Mouse (Mus musculus): ENCODE measurements around the gene Zfand2a. TPM values are rescaled to one million over a fixed set of nuclear protein-coding genes. Genes with fewer than 3 reads are reported as not detected.

The Zfand2a gene
- 1.8 TPM in 2 replicates for polyA plus RNA-seq (2015; fragmentation: Nextera tagmentation; extraction: Ambion mirVana)

- ATAC-seq (peak; percentile 100), DNase-seq (peak; percentile 100)
- H3K36me3 ChIP-seq (replicated peaks; ENCODE audit: insufficient read depth, low read length): peaks cover 18% of the 10 kb centered on the region
- peak within 1 kb of the TSS; percentile 97 for H3K4me3 ChIP-seq (ENCODE audit: low read depth, low read length)
- TF ChIP-seq CTCF (IDR thresholded peaks at IDR 0.05; ENCODE audit: low read depth): no peak
- peak; percentile 28; the same call in 1 of the 2 replicates for TF ChIP-seq EP300 (IDR thresholded peaks at IDR 0.05; ENCODE audit: low read depth)
- H3K4me1 ChIP-seq (ENCODE audit: insufficient read depth): peaks cover 12% of the 10 kb centered on the region
- peak within 1 kb of the TSS; percentile 76 for H3K4me2 ChIP-seq (ENCODE audit: low read depth, low read length)
- WGBS (ENCODE audit: insufficient replicate concordance): under 1% methylated on average over 42 of the region's 42 CpGs
- H3K9me3 ChIP-seq (ENCODE audit: low read length): no peaks in the 10 kb centered on the region
- H3K27ac ChIP-seq (ENCODE audit: low read depth): peak within 1 kb of the TSS; percentile 89
- H3K27me3 ChIP-seq (ENCODE audit: insufficient read depth, low read length): no peaks in the 10 kb centered on the region
- H3K9ac ChIP-seq (replicated peaks): peak within 1 kb of the TSS; percentile 90
Measured at GRCm38 (mm10) chr5:139484185-139484814, at the start of gene Zfand2a. Gene Zfand2a, minus strand, starts transcription at chr5:139484549.

- DNase-seq: no peak
- peaks cover 28% of the 10 kb centered on the region for H3K27me3 ChIP-seq (ENCODE audit: insufficient read depth, low read length)
- 64% methylated on average over 7 of the region's 7 CpGs for WGBS (ENCODE audit: insufficient replicate concordance)
Measured at GRCm38 (mm10) chr5:139528851-139529250, 44.5 kb upstream of the Zfand2a start.

GRCm38 (mm10) chr5:139521987-139522386 lies 37.6 kb upstream of the Zfand2a start:
- no peak for DNase-seq
- ATAC-seq: no peak
- H3K4me1 ChIP-seq (ENCODE audit: insufficient read depth): no peaks in the 10 kb centered on the region
- TF ChIP-seq EP300 (IDR thresholded peaks at IDR 0.05; ENCODE audit: low read depth) (no peak), CTCF (IDR thresholded peaks at IDR 0.05; ENCODE audit: low read depth) (no peak)
- no peak overlapping the region for H3K27ac ChIP-seq (ENCODE audit: low read depth)
- H3K9ac ChIP-seq (replicated peaks): no peak overlapping the region
- H3K4me3 ChIP-seq (ENCODE audit: low read depth, low read length): no peak overlapping the region
- no peaks in the 10 kb centered on the region for H3K36me3 ChIP-seq (replicated peaks; ENCODE audit: insufficient read depth, low read length)
- 77% methylated on average over 10 of the region's 10 CpGs for WGBS (ENCODE audit: insufficient replicate concordance)
- H3K4me2 ChIP-seq (ENCODE audit: low read depth, low read length): no peak overlapping the region
- 0 out of 2 replicates have a peak, but pooled peaks cover 2% of the 10 kb centered on the region for H3K27me3 ChIP-seq (ENCODE audit: insufficient read depth, low read length)
- no peaks in the 10 kb centered on the region for H3K9me3 ChIP-seq (ENCODE audit: low read length)

More at GRCm38 (mm10) chr5:139528851-139529250, 44.5 kb upstream of the Zfand2a start:
- H3K9me3 ChIP-seq (ENCODE audit: low read length): no peaks in the 10 kb centered on the region
- TF ChIP-seq CTCF (IDR thresholded peaks at IDR 0.05; ENCODE audit: low read depth): no peak
- TF ChIP-seq EP300 (IDR thresholded peaks at IDR 0.05; ENCODE audit: low read depth): no peak
- no peaks in the 10 kb centered on the region for H3K36me3 ChIP-seq (replicated peaks; ENCODE audit: insufficient read depth, low read length)
- H3K9ac ChIP-seq (replicated peaks): no peak overlapping the region
- no peak overlapping the region for H3K4me3 ChIP-seq (ENCODE audit: low read depth, low read length)
- no peak for ATAC-seq
- no peak overlapping the region for H3K4me2 ChIP-seq (ENCODE audit: low read depth, low read length)
- H3K27ac ChIP-seq (ENCODE audit: low read depth): no peak overlapping the region
- H3K4me1 ChIP-seq (ENCODE audit: insufficient read depth): no peaks in the 10 kb centered on the region

- Histone ChIP-seq H3K9me3 (ENCODE audit: low read length) (no peaks in the 10 kb centered on the region), H3K4me3 (ENCODE audit: low read depth, low read length) (no peak overlapping the region), H3K27me3 (ENCODE audit: insufficient read depth, low read length) (peaks cover 6% of the 10 kb centered on the region; the same call in 1 of the 2 replicates), H3K9ac (replicated peaks) (no peak overlapping the region), H3K4me1 (ENCODE audit: insufficient read depth) (no peaks in the 10 kb centered on the region), H3K36me3 (replicated peaks; ENCODE audit: insufficient read depth, low read length) (no peaks in the 10 kb centered on the region), H3K27ac (ENCODE audit: low read depth) (no peak overlapping the region), H3K4me2 (ENCODE audit: low read depth, low read length) (no peak overlapping the region)
- no peak for TF ChIP-seq CTCF (IDR thresholded peaks at IDR 0.05; ENCODE audit: low read depth)
- no peak for TF ChIP-seq EP300 (IDR thresholded peaks at IDR 0.05; ENCODE audit: low read depth)
- ATAC-seq (no peak), DNase-seq (no peak)
- 56% methylated on average over 14 of the region's 14 CpGs for WGBS (ENCODE audit: insufficient replicate concordance)
Measured at GRCm38 (mm10) chr5:139520069-139520834, 35.9 kb upstream of the Zfand2a start.

- ATAC-seq (no peak), DNase-seq (no peak)
- H3K9me3 ChIP-seq (ENCODE audit: low read length): 0 out of 2 replicates have a peak, but pooled peaks cover 2% of the 10 kb centered on the region
- H3K27me3 ChIP-seq (ENCODE audit: insufficient read depth, low read length): peaks cover 8% of the 10 kb centered on the region; the same call in 1 of the 2 replicates
- H3K36me3 ChIP-seq (replicated peaks; ENCODE audit: insufficient read depth, low read length): no peaks in the 10 kb centered on the region
- WGBS (ENCODE audit: insufficient replicate concordance): 37% methylated on average over 11 of the region's 11 CpGs
- TF ChIP-seq EP300 (IDR thresholded peaks at IDR 0.05; ENCODE audit: low read depth) (no peak), CTCF (IDR thresholded peaks at IDR 0.05; ENCODE audit: low read depth) (no peak)
- H3K4me3 ChIP-seq (ENCODE audit: low read depth, low read length): no peak overlapping the region
- no peak overlapping the region for H3K27ac ChIP-seq (ENCODE audit: low read depth)
- no peak overlapping the region for H3K9ac ChIP-seq (replicated peaks)
- no peaks in the 10 kb centered on the region for H3K4me1 ChIP-seq (ENCODE audit: insufficient read depth)
- H3K4me2 ChIP-seq (ENCODE audit: low read depth, low read length): no peak overlapping the region
Measured at GRCm38 (mm10) chr5:139516281-139516680, 31.9 kb upstream of the Zfand2a start.

- H3K4me3 ChIP-seq (ENCODE audit: low read depth, low read length): no peak overlapping the region
- no peak overlapping the region for H3K27ac ChIP-seq (ENCODE audit: low read depth)
- no peaks in the 10 kb centered on the region for H3K36me3 ChIP-seq (replicated peaks; ENCODE audit: insufficient read depth, low read length)
- H3K4me1 ChIP-seq (ENCODE audit: insufficient read depth): no peaks in the 10 kb centered on the region
- no peak overlapping the region for H3K4me2 ChIP-seq (ENCODE audit: low read depth, low read length)
- H3K9ac ChIP-seq (replicated peaks): no peak overlapping the region
- no peak for ATAC-seq
- 0 out of 2 replicates have a peak, but pooled peaks cover 2% of the 10 kb centered on the region for H3K9me3 ChIP-seq (ENCODE audit: low read length)
- DNase-seq: no peak
- H3K27me3 ChIP-seq (ENCODE audit: insufficient read depth, low read length): peaks cover 14% of the 10 kb centered on the region; the same call in 1 of the 2 replicates
- no peak for TF ChIP-seq EP300 (IDR thresholded peaks at IDR 0.05; ENCODE audit: low read depth)
- no peak for TF ChIP-seq CTCF (IDR thresholded peaks at IDR 0.05; ENCODE audit: low read depth)
- 84% methylated on average over 4 of the region's 4 CpGs for WGBS (ENCODE audit: insufficient replicate concordance)
Measured at GRCm38 (mm10) chr5:139512201-139512600, 27.9 kb upstream of the Zfand2a start.
